Mouse (Mus musculus): ENCODE results near the gene Pxn. TPM values are rescaled to one million over a fixed set of nuclear protein-coding genes. Genes with fewer than 3 reads are reported as not detected.

Gene Pxn
- total RNA-seq, 1 experiment, result 29.4 TPM

- H3K4me3 ChIP-seq (ENCODE audit: insufficient read depth in 1 of 2, low read depth in 1 of 2, low read length in 2 of 2, poor library complexity in 1 of 2, severe bottlenecking in 1 of 2), result no peak overlapping the region
- no peak overlapping the region for H3K27ac ChIP-seq (ENCODE audit: insufficient read depth, low read depth, low read length, poor library complexity, severe bottlenecking)
- peaks cover 0 to 8% of the 10 kb centered on the region in 2 experiments; a peak in 2 of 4 replicates for H3K4me1 ChIP-seq (ENCODE audit: control insufficient read depth in 2 of 2, insufficient read depth in 2 of 2, low read length in 2 of 2, poor library complexity in 1 of 2)
- no peaks in the 10 kb centered on the region for H3K9me3 ChIP-seq (ENCODE audit: control insufficient read depth, insufficient read depth, low read depth, low read length)
- no peak overlapping the region for H3K9ac ChIP-seq (ENCODE audit: insufficient read depth, low read depth, low read length, poor library complexity, severe bottlenecking)
- TF ChIP-seq ZC3H11A (IDR thresholded peaks at IDR 0.05; ENCODE audit: borderline replicate concordance, low read depth, low read length), result no peak
- in situ Hi-C loops (cut with MboI; ENCODE audit: low sequenced_read_pairs in 2 of 2, unreplicated experiment in 2 of 2), result no loop called here
- no peak for DNase-seq (ENCODE audit: low read depth, low spot score)
- peaks cover 10% of the 10 kb centered on the region for H3K36me3 ChIP-seq (ENCODE audit: control insufficient read depth, insufficient read depth, low read length, poor library complexity, severe bottlenecking)
Measured at GRCm38 (mm10) chr5:115554536-115555291, 48.2 kb downstream of the Pxn start.

- Histone ChIP-seq H3K27ac (ENCODE audit: insufficient read depth, low read depth, low read length, poor library complexity, severe bottlenecking) (no peak overlapping the region), H3K4me3 (ENCODE audit: insufficient read depth in 1 of 2, low read depth in 1 of 2, low read length in 2 of 2, poor library complexity in 1 of 2, severe bottlenecking in 1 of 2) (no peak overlapping the region), H3K9ac (ENCODE audit: insufficient read depth, low read depth, low read length, poor library complexity, severe bottlenecking) (peak overlapping the region; percentile 38; the same call in 1 of the 2 replicates), H3K4me1 (ENCODE audit: control insufficient read depth in 2 of 2, insufficient read depth in 2 of 2, low read length in 2 of 2, poor library complexity in 1 of 2) (peaks cover 0 to 2% of the 10 kb centered on the region in 2 experiments; a peak in 2 of 4 replicates), H3K36me3 (ENCODE audit: control insufficient read depth, insufficient read depth, low read length, poor library complexity, severe bottlenecking) (peaks cover 19% of the 10 kb centered on the region), H3K9me3 (ENCODE audit: control insufficient read depth, insufficient read depth, low read depth, low read length) (no peaks in the 10 kb centered on the region)
- DNase-seq (ENCODE audit: low read depth, low spot score), result peak; percentile 91
- TF ChIP-seq CHD2 (IDR thresholded peaks at IDR 0.05; ENCODE audit: low read depth, low read length) (no peak), HCFC1 (IDR thresholded peaks at IDR 0.05; ENCODE audit: borderline replicate concordance, insufficient read depth, low read length) (peak; percentile 35; the same call in 1 of the 2 replicates)
- in situ Hi-C loops (cut with MboI; ENCODE audit: low sequenced_read_pairs in 2 of 2, unreplicated experiment in 2 of 2), result no loop called here
Measured at GRCm38 (mm10) chr5:115556217-115556616, 49.7 kb downstream of the Pxn start.

GRCm38 (mm10) chr5:115558182-115558794, 51.8 kb downstream of the Pxn start:
- Histone ChIP-seq H3K27ac (ENCODE audit: insufficient read depth, low read depth, low read length, poor library complexity, severe bottlenecking) (no peak overlapping the region), H3K4me3 (ENCODE audit: insufficient read depth in 1 of 2, low read depth in 1 of 2, low read length in 2 of 2, poor library complexity in 1 of 2, severe bottlenecking in 1 of 2) (no peak overlapping the region), H3K9ac (ENCODE audit: insufficient read depth, low read depth, low read length, poor library complexity, severe bottlenecking) (no peak overlapping the region; the same call in 1 of the 2 replicates), H3K9me3 (ENCODE audit: control insufficient read depth, insufficient read depth, low read depth, low read length) (no peaks in the 10 kb centered on the region), H3K4me1 (ENCODE audit: control insufficient read depth in 2 of 2, insufficient read depth in 2 of 2, low read length in 2 of 2, poor library complexity in 1 of 2) (peaks cover 0 to under 1% of the 10 kb centered on the region in 2 experiments; a peak in 1 of 4 replicates), H3K36me3 (ENCODE audit: control insufficient read depth, insufficient read depth, low read length, poor library complexity, severe bottlenecking) (peaks cover 31% of the 10 kb centered on the region)
- in situ Hi-C loops (cut with MboI; ENCODE audit: low sequenced_read_pairs in 2 of 2, unreplicated experiment in 2 of 2), result no loop called here
- TF ChIP-seq HCFC1 (IDR thresholded peaks at IDR 0.05; ENCODE audit: borderline replicate concordance, insufficient read depth, low read length), result no peak
- no peak for TF ChIP-seq ZC3H11A (IDR thresholded peaks at IDR 0.05; ENCODE audit: borderline replicate concordance, low read depth, low read length)
- TF ChIP-seq MAFK (IDR thresholded peaks at IDR 0.05; ENCODE audit: insufficient read depth, low read depth, low read length), result no peak
- TF ChIP-seq ZNF384 (IDR thresholded peaks at IDR 0.05; ENCODE audit: low read depth, low read length), result no peak
- TF ChIP-seq CHD2 (IDR thresholded peaks at IDR 0.05; ENCODE audit: low read depth, low read length), result no peak
- DNase-seq (ENCODE audit: low read depth, low spot score), result no peak

GRCm38 (mm10) chr5:115559237-115560101, 53.0 kb downstream of the Pxn start, which contains the start of gene Rplp0:
Gene Rplp0, plus strand, starts transcription at chr5:115559467.
- peaks cover 25% of the 10 kb centered on the region for H3K36me3 ChIP-seq (ENCODE audit: control insufficient read depth, insufficient read depth, low read length, poor library complexity, severe bottlenecking)
- no peaks in the 10 kb centered on the region; a peak in 1 of 4 replicates for H3K4me1 ChIP-seq (ENCODE audit: control insufficient read depth in 2 of 2, insufficient read depth in 2 of 2, low read length in 2 of 2, poor library complexity in 1 of 2)
- peak; percentile 99 for DNase-seq (ENCODE audit: low read depth, low spot score)
- in situ Hi-C loops (cut with MboI; ENCODE audit: low sequenced_read_pairs in 2 of 2, unreplicated experiment in 2 of 2), result no loop called here
- no peaks in the 10 kb centered on the region for H3K9me3 ChIP-seq (ENCODE audit: control insufficient read depth, insufficient read depth, low read depth, low read length)
- peak within 1 kb of the TSS; percentile 84 for H3K27ac ChIP-seq (ENCODE audit: insufficient read depth, low read depth, low read length, poor library complexity, severe bottlenecking)
- peak within 1 kb of the TSS; percentile 75 to 99 for H3K4me3 ChIP-seq (ENCODE audit: insufficient read depth in 1 of 2, low read depth in 1 of 2, low read length in 2 of 2, poor library complexity in 1 of 2, severe bottlenecking in 1 of 2)
- H3K9ac ChIP-seq (ENCODE audit: insufficient read depth, low read depth, low read length, poor library complexity, severe bottlenecking), result peak within 1 kb of the TSS; percentile 100
- TF ChIP-seq HCFC1 (IDR thresholded peaks at IDR 0.05; ENCODE audit: borderline replicate concordance, insufficient read depth, low read length) (peak; percentile 64; the same call in 1 of the 2 replicates), ZC3H11A (IDR thresholded peaks at IDR 0.05; ENCODE audit: borderline replicate concordance, low read depth, low read length) (no peak), CHD2 (IDR thresholded peaks at IDR 0.05; ENCODE audit: low read depth, low read length) (peak; percentile 92), ZNF384 (IDR thresholded peaks at IDR 0.05; ENCODE audit: low read depth, low read length) (no peak), MAFK (IDR thresholded peaks at IDR 0.05; ENCODE audit: insufficient read depth, low read depth, low read length) (no peak)
